Mouse (Mus musculus) large intestine, adult 2 months (tissue): ENCODE data around the gene Eef1g. TPM values are rescaled to one million over a fixed set of nuclear protein-coding genes. Genes with fewer than 3 reads are reported as not detected.
"Not testable (repeated sequence)": the region's sequence is repeated elsewhere in the genome, so short reads cannot be mapped to it uniquely, and the experiment has no call there.

Source experiments
- DNase-seq: peaks from one replicate; pipeline ENCODE4 v3.0.0-alpha.2; 2012; ENCODE audit warnings: low read depth, low spot score
- WGBS: fragments of 180-500 bp; shearing (Covaris S2); methylation state at CpG from one replicate; pipeline ENCODE4 v1.1.7; 2018; 5-methylcytosine and 5-hydroxymethylcytosine counted together
- polyA plus RNA-seq: library from polyadenylated mRNA; depleted of rRNA; stranded (reverse); fragments of >200 nt; gene quantifications from 2 replicates; pipeline ENCODE4 v1.2.3, GENCODE M21; 2012; rRNA removed

Eef1g gene
- polyA plus RNA-seq, 1 experiment, result 315 TPM

- 25% methylated on average over 6 of the region's 6 CpGs for WGBS
- no peak for DNase-seq
These were observed 31.7 kb downstream of the Eef1g start for GRCm38 (mm10) chr19:8998546-8998945.

GRCm38 (mm10) chr19:8999223-8999622 is 32.4 kb downstream of the Eef1g start:
- no peak for DNase-seq

GRCm38 (mm10) chr19:9006915-9007314 is 40.1 kb downstream of the Eef1g start:
- WGBS, result 94% methylated on average over 2 of the region's 2 CpGs
- DNase-seq, result not testable (repeated sequence)

More at GRCm38 (mm10) chr19:8999223-8999622, 32.4 kb downstream of the Eef1g start:
- WGBS, result 81% methylated on average over 4 of the region's 4 CpGs

GRCm38 (mm10) chr19:9019298-9019697 is 52.5 kb downstream of the Eef1g start:
- 83% methylated on average over 3 of the region's 3 CpGs for WGBS
- DNase-seq, result no peak

- no peak for DNase-seq
- WGBS, result 73% methylated on average over 11 of the region's 11 CpGs
These were observed 56.4 kb downstream of the Eef1g start for GRCm38 (mm10) chr19:9023021-9023778.

GRCm38 (mm10) chr19:9025562-9026257 is 58.9 kb downstream of the Eef1g start:
- WGBS, result 52% methylated on average over 5 of the region's 5 CpGs
- no peak for DNase-seq

GRCm38 (mm10) chr19:9026634-9027033 is 59.8 kb downstream of the Eef1g start:
- WGBS, result 80% methylated on average over 4 of the region's 4 CpGs
- no peak for DNase-seq

GRCm38 (mm10) chr19:9027795-9028194 is 61.0 kb downstream of the Eef1g start:
- WGBS, result 45% methylated on average over 5 of the region's 5 CpGs
- DNase-seq, result no peak

Other genes with a start within 250 kb of the Eef1g start
- 194 and 323 TPM in 2 replicates for gene Slc3a2, start 243.7 kb upstream of the Eef1g start, polyA plus RNA-seq
- 33.3 and 39.9 TPM in 2 replicates for gene Wdr74, start 231.2 kb upstream of the Eef1g start, polyA plus RNA-seq
- gene 1700092M07Rik, start 226.3 kb upstream of the Eef1g start, polyA plus RNA-seq, result not detected in 2 replicates
- 71.7 and 97.3 TPM in 2 replicates for gene Stx5a, start 225.6 kb upstream of the Eef1g start, polyA plus RNA-seq
- 79.1 and 92.6 TPM in 2 replicates for gene Nxf1, start 210.0 kb upstream of the Eef1g start, polyA plus RNA-seq
- gene Tmem223, start 196.0 kb upstream of the Eef1g start, polyA plus RNA-seq, result 107 and 131 TPM in 2 replicates
- gene Tmem179b, start 192.6 kb upstream of the Eef1g start, polyA plus RNA-seq, result 107 and 122 TPM in 2 replicates
- 7.8 and 8.1 TPM in 2 replicates for gene Taf6l, start 180.6 kb upstream of the Eef1g start, polyA plus RNA-seq
- 46.2 and 53.1 TPM in 2 replicates for gene Polr2g, start 168.5 kb upstream of the Eef1g start, polyA plus RNA-seq
- gene Zbtb3, start 164.5 kb upstream of the Eef1g start, polyA plus RNA-seq, result 1.8 TPM in 2 replicates
- 14.8 and 23.6 TPM in 2 replicates for gene Ttc9c, start 147.7 kb upstream of the Eef1g start, polyA plus RNA-seq
- gene Hnrnpul2, start 147.0 kb upstream of the Eef1g start, polyA plus RNA-seq, result 16.3 and 21.8 TPM in 2 replicates
- 2.4 and 4.4 TPM in 2 replicates for gene AC129217.1, start 137.3 kb upstream of the Eef1g start, polyA plus RNA-seq
- 79.8 and 82.1 TPM in 2 replicates for gene Bscl2, start 129.6 kb upstream of the Eef1g start, polyA plus RNA-seq
- gene Gng3, start 127.8 kb upstream of the Eef1g start, polyA plus RNA-seq, result 1.4 and 1.6 TPM in 2 replicates
- 0.74 and 0.84 TPM in 2 replicates for gene Lrrn4cl, start 116.3 kb upstream of the Eef1g start, polyA plus RNA-seq
- 82.6 and 86.1 TPM in 2 replicates for gene Ubxn1, start 95.5 kb upstream of the Eef1g start, polyA plus RNA-seq
- gene Uqcc3, start 86.1 kb upstream of the Eef1g start, polyA plus RNA-seq, result 19.7 and 23.4 TPM in 2 replicates
- 2.2 and 2.3 TPM in 2 replicates for gene Lbhd1, start 83.3 kb upstream of the Eef1g start, polyA plus RNA-seq
- not detected in 2 replicates for gene Gm49403, start 83.1 kb upstream of the Eef1g start, polyA plus RNA-seq
- gene 1810009A15Rik, start 78.2 kb upstream of the Eef1g start, polyA plus RNA-seq, result 17.7 and 21.0 TPM in 2 replicates
- not detected in 2 replicates for gene Gm49416, start 78.1 kb upstream of the Eef1g start, polyA plus RNA-seq
- 24.4 and 26.9 TPM in 2 replicates for gene Ints5, start 74.0 kb upstream of the Eef1g start, polyA plus RNA-seq
- gene Ganab, start 69.0 kb upstream of the Eef1g start, polyA plus RNA-seq, result 104 and 157 TPM in 2 replicates
- 66.6 and 72.2 TPM in 2 replicates for gene B3gat3, start 46.7 kb upstream of the Eef1g start, polyA plus RNA-seq
- 6.8 and 8.9 TPM in 2 replicates for gene Rom1, start 37.7 kb upstream of the Eef1g start, polyA plus RNA-seq
- 24.3 and 32.1 TPM in 2 replicates for gene Eml3, start 37.5 kb upstream of the Eef1g start, polyA plus RNA-seq
- gene Mta2, start 25.2 kb upstream of the Eef1g start, polyA plus RNA-seq, result 30.6 and 32.3 TPM in 2 replicates
- 13.6 and 18.5 TPM in 2 replicates for gene Tut1, start 13.2 kb upstream of the Eef1g start, polyA plus RNA-seq
- 11.2 and 19.9 TPM in 2 replicates for gene Ahnak, start 22.2 kb downstream of the Eef1g start, polyA plus RNA-seq
- 0.45 and 1.1 TPM in 2 replicates for gene Scgb1a1, start 120.9 kb downstream of the Eef1g start, polyA plus RNA-seq
- 0.79 and 0.96 TPM in 2 replicates for gene Asrgl1, start 168.6 kb downstream of the Eef1g start, polyA plus RNA-seq